Mouse (Mus musculus) T-cell, adult 66 days (primary cell): ENCODE data around the gene Ttc37. TPM values are rescaled to one million over a fixed set of nuclear protein-coding genes. Genes with fewer than 3 reads are reported as not detected.

ENCODE experiments used
- total RNA-seq, 2 experiments: library from RNA; stranded (reverse); gene quantifications; 3 replicates in 1 of 2; 4 replicates in 1 of 2; pipeline ENCODE4 v1.2.4; 2023

Ttc37 gene
- 10 to 100 TPM; 36.5 to 37.7 TPM for total RNA-seq

GRCm38 (mm10) chr13:76098493-76099303, at the start of gene Ttc37, which contains the start of gene Arsk:
Gene Ttc37, plus strand, starts transcription at chr13:76098734.
Gene Arsk, minus strand, starts transcription at chr13:76098660.

GRCm38 (mm10) chr13:76056896-76057266, 41.7 kb upstream of the Ttc37 start, which contains the start of gene Gpr150:
Gene Gpr150, minus strand, starts transcription at chr13:76056996.

Other genes with a start within 250 kb of the Ttc37 start
- gene Rhobtb3, start 154.8 kb upstream of the Ttc37 start, total RNA-seq = under 1 TPM in 1 of 2 experiments, not detected in 1; 0.32 TPM
- gene Spata9, start 131.6 kb upstream of the Ttc37 start, total RNA-seq = not detected
- gene Rfesd, start 80.0 kb upstream of the Ttc37 start, total RNA-seq = 1 to 10 TPM; 7.1 to 7.9 TPM
- gene Gpr150, start 41.7 kb upstream of the Ttc37 start, total RNA-seq = not detected
- 1 to 10 TPM; 7.4 to 8.9 TPM for gene Arsk, start 74 bp upstream of the Ttc37 start, total RNA-seq
- not detected for gene Fam81b, start 206.3 kb downstream of the Ttc37 start, total RNA-seq